Mouse (Mus musculus): ENCODE measurements around the gene Ankrd40.

Ankrd40 gene

GRCm38 (mm10) chr11:94323271-94323925 is 4.4 kb upstream of the Ankrd40 start:
- DNase-seq = no peak

DNA sequence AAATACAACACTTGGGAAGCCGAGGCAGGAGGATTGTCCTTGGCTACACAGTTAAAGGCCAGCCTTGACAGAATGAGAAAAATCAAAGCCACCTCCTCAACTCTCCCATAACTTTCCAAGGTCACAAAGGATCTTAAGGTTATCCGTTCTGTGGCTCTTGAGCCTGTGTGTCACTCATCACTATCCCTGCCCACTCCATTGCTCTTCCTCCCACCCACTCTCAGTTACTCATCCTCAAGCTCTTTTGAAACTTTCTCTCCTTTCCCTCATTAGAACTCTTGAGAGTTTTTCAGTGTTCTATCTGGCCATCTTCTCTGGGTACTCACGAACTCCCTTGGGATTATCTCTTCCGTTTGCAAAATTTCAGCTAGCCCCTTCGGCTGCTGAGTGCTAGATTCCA is 3.2 kb upstream of the Ankrd40 start:
- no peak for DNase-seq

- peak; percentile 49 for DNase-seq
Observed at GRCm38 (mm10) chr11:94326961-94327411, 815 bp upstream of the Ankrd40 start.

GRCm38 (mm10) chr11:94328644-94329025 is 834 bp downstream of the Ankrd40 start:
- peak; percentile 43 for DNase-seq

- peak; percentile 82 for DNase-seq
Observed at GRCm38 (mm10) chr11:94329270-94329891, 1.6 kb downstream of the Ankrd40 start.

DNA sequence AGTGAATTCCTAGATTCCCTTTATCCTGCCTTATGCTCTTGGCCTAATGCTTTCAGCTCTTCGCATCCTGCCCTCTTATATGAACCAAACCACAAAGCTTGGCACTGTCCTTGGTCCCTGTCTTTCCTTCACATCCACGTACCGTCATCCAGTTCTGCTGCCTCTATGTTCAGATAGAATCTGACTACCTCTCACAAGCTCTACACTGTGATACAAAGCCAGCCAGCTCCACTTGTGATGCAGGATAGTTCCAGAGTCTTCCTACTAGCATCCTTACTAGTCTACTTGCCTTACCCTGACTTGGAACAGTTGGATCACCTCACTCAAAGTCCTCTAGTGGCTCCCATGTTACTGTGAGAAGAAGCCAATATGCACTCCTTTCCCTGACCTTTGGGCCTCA is 2.4 kb downstream of the Ankrd40 start:
- DNase-seq = no peak

GRCm38 (mm10) chr11:94332726-94333125 is 4.9 kb downstream of the Ankrd40 start:
- peak; percentile 61 for DNase-seq

GRCm38 (mm10) chr11:94334386-94334968 is 6.7 kb downstream of the Ankrd40 start:
- DNase-seq = no peak

DNA sequence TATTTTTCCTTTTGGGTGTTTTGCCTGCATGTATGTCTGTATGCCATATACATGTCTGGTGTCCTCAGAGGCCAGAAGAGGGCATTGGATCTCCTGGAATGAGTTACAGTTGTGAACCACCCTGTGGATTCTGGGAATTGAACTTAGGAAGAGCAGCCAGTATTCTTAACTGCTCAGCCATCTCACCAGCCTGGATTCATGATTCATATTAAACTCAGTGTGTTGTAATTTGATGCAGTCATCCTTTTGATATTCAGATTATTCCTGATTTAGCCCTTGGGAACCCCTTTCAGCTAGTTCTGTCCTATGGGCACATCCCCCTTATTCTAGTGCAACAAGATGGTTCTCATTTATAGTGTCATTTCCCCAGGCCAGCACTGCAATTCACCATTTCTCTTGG is 8.8 kb downstream of the Ankrd40 start:
- no peak for DNase-seq

GRCm38 (mm10) chr11:94338347-94338746 is 10.5 kb downstream of the Ankrd40 start:
- DNase-seq = no peak

- peak; percentile 52 for DNase-seq
Observed at GRCm38 (mm10) chr11:94339732-94340585, 12.2 kb downstream of the Ankrd40 start.

DNA sequence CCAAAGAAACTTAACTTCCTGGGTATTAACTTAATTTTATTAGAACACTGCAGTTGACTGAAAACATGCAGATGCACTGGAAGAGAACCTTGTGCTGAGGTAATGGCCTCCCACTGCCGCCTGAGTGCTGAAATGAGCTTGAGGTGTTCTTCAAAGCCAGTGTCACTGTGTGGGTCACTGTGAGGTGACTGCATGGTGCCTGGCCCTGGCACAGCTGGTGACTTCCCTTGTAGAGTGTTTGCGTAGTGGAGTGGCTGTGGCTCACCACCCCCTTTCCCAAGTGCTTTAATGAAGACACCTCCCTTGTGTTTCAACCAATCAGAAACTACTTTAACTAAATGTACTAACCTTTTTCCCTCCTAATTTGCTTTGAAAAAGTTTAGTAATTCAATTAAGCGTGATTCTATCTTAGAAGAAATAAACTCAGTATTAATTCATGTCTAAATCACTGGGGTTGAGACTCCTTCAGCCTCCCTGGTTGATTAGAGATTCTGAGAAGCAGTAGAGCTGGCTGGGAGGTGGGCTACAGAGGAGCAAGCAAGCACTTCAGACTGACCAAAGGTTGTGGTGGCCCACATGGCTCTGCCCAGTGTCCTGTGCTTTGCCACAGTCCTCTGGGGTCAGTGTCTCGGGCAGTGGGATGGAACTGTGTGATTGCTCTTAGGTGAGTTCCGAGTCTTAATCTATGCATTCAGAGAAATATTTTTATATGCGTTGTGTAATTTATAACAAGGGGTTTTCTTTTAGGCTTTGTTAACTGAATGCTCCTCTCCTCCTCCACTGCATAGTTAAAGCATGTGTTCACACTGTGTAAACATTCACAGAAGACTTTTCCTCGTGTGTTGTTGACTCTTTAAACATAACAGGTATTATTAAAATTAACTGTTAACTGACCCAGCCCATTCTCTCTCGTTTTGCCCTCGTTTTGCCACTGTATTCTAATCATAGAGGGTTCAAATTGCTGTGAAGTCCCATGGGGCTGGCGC is 13.4 kb downstream of the Ankrd40 start:
- DNase-seq = no peak

DNA sequence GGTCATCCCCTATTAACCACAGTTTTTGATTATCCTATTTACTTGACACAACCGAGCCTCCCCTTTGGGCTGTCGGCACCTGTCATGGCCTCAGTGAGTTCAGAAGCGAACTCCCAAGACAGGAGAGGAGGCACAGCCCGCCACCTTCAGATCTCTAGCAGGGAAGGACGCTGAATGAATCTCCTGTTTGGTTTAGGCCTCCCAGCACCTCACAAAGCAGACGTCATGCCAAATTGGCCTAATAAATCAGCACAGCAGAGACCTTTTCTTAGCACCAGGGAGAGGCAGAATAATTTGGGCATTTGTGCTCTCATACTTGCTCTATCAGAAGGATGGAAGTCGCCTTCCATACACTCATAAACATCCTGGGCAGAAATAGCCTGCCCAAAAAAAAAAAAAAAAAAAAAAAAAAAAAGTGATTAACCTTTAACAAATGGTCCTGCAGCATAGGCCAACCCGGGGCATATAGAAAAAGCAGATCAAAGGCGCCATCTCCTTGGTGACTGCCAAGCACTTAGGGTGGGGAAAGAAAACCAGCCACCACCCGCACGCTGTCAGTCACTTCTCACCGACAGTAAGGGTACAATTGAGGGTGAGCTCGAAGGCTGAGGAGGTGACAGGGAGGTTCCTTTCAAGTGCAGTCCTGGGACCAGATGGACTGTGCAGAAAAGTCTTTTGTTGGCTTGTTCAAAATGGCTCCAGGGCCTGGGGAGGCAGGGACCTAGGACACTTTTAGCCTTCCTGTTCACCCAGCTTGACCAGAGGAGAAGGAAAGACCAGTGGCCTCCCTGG is 14.5 kb downstream of the Ankrd40 start:
- no peak for DNase-seq

DNA sequence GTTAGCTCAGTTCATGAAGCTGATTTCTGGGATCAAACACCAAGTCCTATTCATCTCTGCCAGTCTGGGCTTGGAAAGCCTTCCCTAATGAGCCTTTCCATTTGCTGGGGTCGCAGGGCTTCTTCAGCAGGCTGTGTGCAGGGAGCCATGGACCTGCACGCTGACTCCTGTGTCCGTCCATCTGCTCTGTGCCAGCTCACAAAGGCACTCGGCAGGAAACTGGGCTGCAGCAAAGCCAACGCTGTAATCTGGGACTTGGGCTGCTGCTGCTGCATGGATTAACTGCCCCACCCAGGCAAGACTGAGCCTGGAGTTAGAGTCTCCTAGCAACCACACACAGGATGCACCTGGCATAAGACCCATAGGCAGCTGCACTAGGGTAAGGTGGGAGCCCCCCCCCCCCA is 16.2 kb downstream of the Ankrd40 start:
- DNase-seq = no peak

- no peak for DNase-seq
Observed at GRCm38 (mm10) chr11:94344470-94344869, 16.7 kb downstream of the Ankrd40 start.

DNA sequence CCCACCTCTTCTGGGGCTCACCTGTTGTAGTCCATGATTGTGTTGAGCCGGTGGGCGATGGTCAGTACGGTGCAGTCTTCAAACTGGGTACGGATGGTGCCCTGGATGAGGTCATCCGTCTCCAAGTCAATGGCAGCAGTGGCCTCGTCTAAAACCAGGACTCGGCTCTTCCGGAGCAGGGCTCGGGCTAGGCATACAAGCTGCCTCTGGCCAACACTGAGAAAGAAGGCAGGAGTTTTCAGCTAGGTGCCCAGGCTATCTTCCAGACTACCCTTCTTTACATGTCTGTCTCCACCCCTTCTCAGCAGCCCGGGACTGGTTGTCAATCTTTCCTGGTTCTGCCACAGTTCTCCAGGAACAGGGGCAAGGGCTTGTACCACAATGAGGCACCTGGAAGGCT is 18.1 kb downstream of the Ankrd40 start:
- DNase-seq = no peak

DNA sequence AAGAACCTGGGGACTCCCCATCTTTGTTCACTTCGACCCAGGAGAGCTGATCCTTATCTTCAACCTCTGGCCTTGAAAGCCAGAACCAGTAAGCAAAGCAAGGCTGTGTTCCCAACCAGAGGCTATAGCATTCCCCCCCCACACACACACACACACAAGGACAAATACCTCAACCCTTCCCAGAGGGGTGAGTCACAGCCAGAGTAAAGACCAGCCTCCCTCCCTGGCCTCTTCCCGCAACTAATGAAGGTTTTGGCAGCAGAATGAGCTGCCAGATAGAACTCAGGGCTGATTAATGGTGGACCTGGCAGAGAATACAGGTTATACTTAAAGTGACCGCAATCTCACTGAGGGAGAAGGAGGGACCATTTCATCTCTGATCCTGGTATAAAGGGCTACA is 18.8 kb downstream of the Ankrd40 start:
- DNase-seq = no peak

GRCm38 (mm10) chr11:94347063-94347575 is 19.3 kb downstream of the Ankrd40 start:
- DNase-seq = no peak

GRCm38 (mm10) chr11:94349839-94350238 is 22.0 kb downstream of the Ankrd40 start:
- DNase-seq = no peak

- no peak for DNase-seq
Observed at GRCm38 (mm10) chr11:94350337-94350736, 22.5 kb downstream of the Ankrd40 start.

GRCm38 (mm10) chr11:94351094-94351493 is 23.3 kb downstream of the Ankrd40 start:
- DNase-seq = no peak

All from layer of hippocampus, adult 9-11 months (tissue).